Mouse (Mus musculus): ENCODE measurements around the gene Lhx5. TPM values are rescaled to one million over a fixed set of nuclear protein-coding genes. Genes with fewer than 3 reads are reported as not detected.

The Lhx5 gene
- polyA plus RNA-seq, 1 experiment = 0.10 TPM

DNA sequence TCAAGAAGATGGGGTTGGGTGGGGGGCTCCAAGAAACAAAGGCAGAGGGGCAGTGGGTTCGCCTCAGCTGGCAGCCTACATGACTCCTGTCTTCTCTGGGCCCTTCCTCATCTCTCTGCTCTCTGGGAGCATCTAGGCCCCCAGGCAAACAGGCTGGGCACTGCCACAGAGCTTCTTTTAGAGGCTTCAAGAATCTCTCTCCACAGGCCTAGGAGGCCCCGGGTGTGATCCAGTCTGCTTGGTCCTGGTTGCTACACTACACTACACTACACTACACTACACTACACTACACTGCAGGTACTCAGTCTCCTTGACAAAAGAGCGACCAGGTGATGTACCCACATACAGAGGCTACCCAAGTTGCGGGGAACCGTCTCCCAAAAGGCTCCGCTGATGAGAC lies 1.8 kb upstream of the Lhx5 start:
- no peak for DNase-seq (ENCODE audit: low read depth, low spot score)
- WGBS = under 1% methylated on average over 6 of the region's 6 CpGs

GRCm38 (mm10) chr5:120431001-120431583 lies 407 bp upstream of the Lhx5 start:
- DNase-seq (ENCODE audit: low read depth, low spot score) = no peak
- 2% methylated on average over 30 of the region's 30 CpGs for WGBS

- 2% methylated on average over 9 of the region's 9 CpGs for WGBS
- no peak for DNase-seq (ENCODE audit: low read depth, low spot score)
Measured at GRCm38 (mm10) chr5:120432486-120433015, 1.1 kb downstream of the Lhx5 start.

DNA sequence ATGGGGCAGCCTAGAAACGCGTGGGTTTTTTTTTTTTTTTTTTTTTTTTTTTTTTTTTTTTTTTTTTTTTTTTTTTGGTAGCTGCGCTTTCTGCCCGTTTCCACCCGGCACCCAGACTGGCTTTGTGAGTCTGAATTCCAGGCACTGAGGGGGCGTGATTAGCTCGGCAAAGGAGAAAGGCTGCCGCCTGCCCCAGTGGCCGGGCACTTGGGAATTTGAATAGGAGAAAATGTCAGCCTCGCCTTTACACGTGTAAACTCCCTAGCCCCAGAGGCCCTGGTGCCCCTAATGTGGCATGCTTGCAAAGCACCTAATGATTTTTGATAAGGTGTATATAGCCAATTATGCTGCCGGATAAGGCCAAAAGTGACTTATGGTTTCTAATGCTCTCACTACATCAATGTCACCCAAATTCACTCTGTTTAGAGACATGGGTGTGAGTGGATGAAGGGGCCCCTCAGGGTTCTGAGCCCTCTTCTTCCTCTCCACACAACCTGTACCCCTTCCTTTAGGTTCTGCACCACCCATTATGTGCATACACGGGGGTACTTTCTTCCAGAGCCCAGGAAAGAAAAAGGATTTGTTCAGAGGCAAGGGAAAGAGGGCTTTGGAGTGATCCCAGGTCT lies 1.7 kb downstream of the Lhx5 start:
- no peak for DNase-seq (ENCODE audit: low read depth, low spot score)
- WGBS = 2% methylated on average over 13 of the region's 13 CpGs

DNA sequence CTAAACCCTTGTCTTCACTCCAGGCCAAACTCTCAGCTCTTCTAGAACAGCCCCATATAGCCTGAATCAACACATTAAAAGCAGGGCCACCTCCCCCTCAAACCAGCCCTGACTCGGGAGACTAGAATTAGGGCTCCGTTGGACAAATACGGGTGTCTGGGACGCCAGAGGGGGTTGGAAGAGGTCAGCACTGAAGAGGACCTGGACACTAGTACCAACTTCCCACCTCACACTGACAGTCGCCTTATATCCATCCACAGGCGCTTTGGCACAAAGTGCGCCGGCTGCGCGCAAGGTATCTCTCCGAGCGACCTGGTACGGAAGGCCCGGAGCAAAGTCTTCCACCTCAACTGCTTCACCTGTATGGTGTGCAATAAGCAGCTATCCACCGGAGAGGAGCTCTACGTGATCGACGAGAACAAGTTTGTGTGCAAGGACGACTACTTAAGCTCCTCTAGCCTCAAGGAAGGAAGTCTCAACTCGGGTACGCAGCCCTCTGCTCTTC lies 2.8 kb downstream of the Lhx5 start:
- WGBS = 3% methylated on average over 21 of the region's 21 CpGs
- DNase-seq (ENCODE audit: low read depth, low spot score) = no peak

GRCm38 (mm10) chr5:120435006-120435681 lies 3.6 kb downstream of the Lhx5 start:
- 3% methylated on average over 44 of the region's 44 CpGs for WGBS
- no peak for DNase-seq (ENCODE audit: low read depth, low spot score)

- no peak for DNase-seq (ENCODE audit: low read depth, low spot score)
- 2% methylated on average over 47 of the region's 47 CpGs for WGBS
Measured at GRCm38 (mm10) chr5:120435731-120436501, 4.4 kb downstream of the Lhx5 start.

GRCm38 (mm10) chr5:120436885-120437495 lies 5.5 kb downstream of the Lhx5 start:
- DNase-seq (ENCODE audit: low read depth, low spot score) = no peak
- 2% methylated on average over 18 of the region's 18 CpGs for WGBS

DNA sequence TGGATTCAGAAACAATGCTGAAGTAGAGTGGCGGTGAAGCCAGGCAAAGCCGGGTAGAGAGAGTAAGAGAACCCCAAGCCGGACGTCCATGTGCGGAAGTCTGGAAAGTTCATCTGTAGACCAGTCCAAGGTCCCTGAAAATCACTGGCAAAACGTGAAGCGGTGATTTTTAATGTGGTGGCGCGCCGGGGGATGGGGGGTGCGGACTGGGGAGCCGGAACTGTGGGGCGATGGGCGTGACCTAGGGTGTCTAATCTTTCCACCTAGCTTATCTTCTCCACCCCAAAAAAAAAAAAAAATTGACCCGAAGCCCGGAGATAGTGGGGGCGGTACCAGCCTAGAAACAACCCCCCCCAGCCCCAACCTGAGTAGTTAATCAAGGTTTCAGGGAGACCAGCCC lies 6.0 kb downstream of the Lhx5 start:
- 3% methylated on average over 17 of the region's 17 CpGs for WGBS

DNA sequence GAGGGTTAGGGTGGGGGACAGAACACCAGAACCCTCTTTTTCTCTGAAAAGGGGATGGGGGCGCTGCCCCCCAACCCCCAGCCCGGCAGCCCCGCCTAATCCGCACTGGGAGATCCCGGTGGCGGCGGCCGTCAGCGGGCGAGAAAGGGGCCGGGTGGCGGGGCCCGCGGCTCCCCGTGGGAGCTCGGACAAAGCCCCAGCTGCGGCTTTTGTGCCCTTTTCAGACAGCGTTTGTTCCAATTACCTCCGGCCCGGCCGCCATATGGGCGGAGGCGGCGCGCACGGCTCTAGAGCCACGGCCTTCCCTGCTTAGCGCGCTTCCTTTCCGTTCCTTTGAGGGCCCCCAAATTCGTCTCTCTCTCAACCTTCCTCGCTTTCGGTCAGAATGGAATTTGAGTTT lies 6.5 kb downstream of the Lhx5 start:
- 3% methylated on average over 33 of the region's 33 CpGs for WGBS
- DNase-seq (ENCODE audit: low read depth, low spot score) = no peak

More for the DNA sequence above, 6.0 kb downstream of the Lhx5 start:
- no peak for DNase-seq (ENCODE audit: low read depth, low spot score)

DNA sequence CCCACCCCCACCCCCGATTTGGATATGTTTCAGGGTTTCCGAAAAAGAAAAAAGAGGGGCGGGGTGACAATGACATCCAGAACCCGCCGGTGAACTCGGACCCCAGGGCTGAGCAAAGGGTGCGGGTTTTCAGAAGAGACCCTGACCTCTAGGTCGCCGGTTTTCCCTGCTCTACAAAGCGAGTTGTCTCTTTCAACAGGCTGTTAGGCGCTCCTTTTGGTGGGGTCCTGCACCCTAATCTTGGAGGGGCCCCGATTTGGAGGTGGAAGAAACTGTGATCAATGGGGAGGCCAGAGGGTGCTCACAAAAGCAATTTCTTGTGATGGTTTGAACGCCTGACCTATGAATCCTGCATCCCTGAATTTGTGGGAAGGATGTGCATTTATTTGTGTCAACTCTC lies 7.0 kb downstream of the Lhx5 start:
- DNase-seq (ENCODE audit: low read depth, low spot score) = no peak
- WGBS = 6% methylated on average over 13 of the region's 13 CpGs

DNA sequence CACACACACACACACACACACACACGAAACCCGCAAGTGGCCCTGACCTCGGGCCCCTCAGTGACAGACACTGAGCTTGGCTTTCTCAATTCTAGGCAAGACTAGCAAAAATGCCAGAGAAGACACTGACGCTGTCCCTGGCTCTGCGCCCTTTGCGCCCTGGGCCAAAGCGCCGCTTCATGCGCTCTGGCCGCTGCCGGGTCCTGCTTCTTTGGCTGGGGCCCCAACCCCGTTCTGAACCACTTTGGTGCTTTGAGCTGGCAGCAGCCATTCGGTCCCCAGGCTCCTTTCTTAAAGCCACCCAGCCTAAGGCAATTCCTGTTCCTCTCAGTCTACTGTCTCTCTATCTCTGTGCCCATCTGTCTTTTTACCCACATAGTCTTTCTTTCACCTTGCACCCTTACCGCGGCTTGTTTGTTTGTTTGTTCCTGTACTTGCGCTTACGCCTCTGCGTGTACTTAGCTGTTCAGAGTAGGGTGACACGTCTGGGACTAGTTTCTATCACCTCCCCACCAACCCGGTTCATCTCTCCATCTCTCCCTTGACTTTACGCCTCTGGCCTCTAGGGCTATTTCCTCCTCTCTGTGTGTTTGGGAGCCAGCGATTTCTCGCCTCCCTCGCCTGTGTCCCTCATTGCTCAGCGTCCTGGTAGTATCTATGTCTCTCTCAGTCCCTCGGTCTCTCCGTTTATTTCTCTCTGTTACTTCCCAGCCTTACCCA lies 7.7 kb downstream of the Lhx5 start:
- whole genome bisulfite sequencing = 3% methylated on average over 27 of the region's 27 CpGs
- DNase-seq (ENCODE audit: low read depth, low spot score) = no peak

DNA sequence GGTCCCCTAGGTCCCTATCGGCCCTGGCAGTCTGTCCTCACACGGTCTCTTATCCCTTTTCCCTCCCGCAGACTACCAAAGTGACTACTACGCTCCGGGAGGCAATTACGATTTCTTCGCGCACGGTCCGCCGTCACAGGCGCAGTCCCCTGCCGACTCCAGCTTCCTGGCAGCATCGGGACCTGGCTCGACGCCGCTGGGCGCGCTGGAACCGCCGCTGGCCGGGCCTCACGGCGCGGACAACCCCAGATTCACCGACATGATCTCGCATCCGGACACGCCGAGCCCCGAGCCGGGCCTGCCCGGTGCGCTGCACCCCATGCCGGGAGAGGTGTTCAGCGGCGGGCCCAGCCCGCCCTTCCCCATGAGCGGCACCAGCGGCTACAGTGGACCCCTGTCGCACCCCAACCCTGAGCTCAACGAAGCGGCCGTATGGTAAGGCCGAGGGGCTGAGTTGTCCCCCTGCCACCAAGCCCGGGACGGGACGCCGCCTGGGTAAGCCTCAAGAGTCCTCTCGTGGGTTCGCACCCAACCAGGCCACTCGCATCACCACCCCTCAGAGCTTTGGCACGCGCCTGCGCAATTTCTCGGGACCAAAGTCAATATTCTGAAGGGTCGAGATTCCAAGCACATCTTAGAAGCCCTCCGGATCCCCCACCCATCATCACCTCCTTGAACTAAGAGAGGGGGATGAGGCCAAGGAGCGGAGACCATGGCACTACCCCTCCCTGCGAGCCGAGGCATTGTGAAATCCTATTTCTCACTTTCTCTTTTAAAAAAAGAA lies 8.6 kb downstream of the Lhx5 start:
- DNase-seq (ENCODE audit: low read depth, low spot score) = no peak
- WGBS = 2% methylated on average over 61 of the region's 61 CpGs

DNA sequence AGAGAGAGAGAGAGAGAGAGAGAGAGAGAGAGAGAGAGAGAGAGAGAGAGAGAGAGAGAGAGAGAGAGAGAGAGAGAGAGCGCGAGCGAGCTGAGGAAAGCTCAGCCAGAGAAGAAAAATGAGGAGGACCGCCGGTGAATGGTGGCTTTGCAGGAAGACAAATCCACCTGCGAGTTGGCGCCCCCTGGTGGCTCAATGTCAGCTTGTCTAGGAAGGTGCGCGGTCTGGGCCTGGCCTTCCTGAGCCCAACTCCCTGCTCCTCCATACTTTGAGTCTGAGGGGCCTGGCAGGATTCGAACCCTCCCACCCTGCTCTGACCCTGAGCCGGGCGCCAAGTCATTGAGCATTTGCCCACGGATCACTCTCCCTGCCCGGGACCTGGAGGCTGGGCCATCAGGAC lies 9.2 kb downstream of the Lhx5 start:
- 3% methylated on average over 14 of the region's 14 CpGs for WGBS

DNA sequence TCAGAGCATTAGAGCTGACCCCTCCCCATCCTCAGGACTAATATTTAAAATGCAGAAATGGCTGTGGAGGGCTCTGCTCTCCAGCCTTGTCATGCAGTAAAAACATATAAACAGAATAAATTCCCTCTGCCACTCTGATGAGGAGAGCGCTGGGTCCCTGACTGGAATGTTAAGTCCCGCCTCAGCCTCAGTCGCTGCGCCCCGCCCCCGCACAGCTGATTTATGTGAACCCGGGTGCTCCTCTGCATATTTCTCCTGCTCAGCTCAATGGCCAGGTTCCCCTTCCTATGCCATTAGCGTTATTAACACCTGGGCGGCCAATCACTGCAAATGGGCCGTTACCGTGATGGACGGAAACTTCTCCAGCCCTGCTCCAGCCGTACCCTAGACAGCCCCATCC lies 15.8 kb downstream of the Lhx5 start:
- no peak for DNase-seq (ENCODE audit: low read depth, low spot score)
- WGBS = 19% methylated on average over 13 of the region's 13 CpGs

More for the DNA sequence above, 9.2 kb downstream of the Lhx5 start:
- peak; percentile 75 for DNase-seq (ENCODE audit: low read depth, low spot score)

DNA sequence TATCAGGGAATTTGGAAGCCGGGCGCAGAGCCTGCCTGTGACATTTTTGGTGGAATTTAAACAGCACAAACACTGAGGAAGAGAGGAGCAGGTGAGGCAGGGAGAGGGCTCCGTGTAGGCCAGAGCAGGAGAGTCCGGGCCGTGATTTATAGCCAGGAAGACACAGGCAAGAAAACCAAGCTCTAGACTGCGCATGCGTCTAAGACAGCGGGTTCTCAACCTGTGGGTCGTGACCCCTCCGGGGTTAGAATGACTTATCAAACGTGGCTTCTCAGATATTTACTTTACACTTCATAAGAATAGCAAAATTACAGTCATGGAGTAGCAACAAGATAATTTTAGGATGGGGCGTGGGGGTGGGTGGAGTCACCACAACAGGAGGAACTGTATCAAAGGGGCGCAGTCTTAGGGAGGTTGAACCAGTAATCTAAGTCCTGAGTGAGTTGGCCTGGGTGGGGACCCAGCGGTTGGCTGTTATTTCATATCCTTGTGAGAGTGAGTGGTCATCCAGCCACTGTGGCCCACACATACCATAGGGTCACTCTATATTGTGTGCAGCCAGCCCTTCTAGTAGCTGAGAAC lies 23.3 kb downstream of the Lhx5 start:
- 28% methylated on average over 14 of the region's 14 CpGs for WGBS
- DNase-seq (ENCODE audit: low read depth, low spot score) = no peak

DNA sequence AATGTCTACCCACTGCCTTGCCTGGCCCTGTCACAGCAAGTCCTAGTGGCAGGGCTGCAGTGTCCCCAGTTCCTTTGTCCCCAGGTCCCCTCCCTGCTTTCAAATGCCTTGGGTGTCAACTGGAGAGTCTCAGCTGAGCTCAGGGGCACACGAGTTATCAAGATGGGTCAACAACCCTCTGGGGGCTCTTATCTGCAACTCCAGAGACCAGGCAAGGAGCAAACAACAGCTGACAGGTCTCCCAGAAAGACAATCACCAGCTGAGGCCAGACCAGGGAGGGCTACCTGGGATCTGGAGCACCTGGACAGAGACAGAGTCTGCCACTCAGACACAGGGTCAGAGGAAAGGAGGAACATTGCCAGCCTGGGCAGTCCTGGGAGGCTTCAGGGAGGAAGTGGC lies 24.8 kb downstream of the Lhx5 start:
- no peak for DNase-seq (ENCODE audit: low read depth, low spot score)
- 10% methylated on average over 1 of the region's 1 CpGs for WGBS
